Mouse (Mus musculus): ENCODE measurements around the gene Tmem168. TPM values are rescaled to one million over a fixed set of nuclear protein-coding genes. Genes with fewer than 3 reads are reported as not detected.

Gene Tmem168
- polyA plus RNA-seq, 1 experiment from 2014 or later, result 38.7 TPM

DNA sequence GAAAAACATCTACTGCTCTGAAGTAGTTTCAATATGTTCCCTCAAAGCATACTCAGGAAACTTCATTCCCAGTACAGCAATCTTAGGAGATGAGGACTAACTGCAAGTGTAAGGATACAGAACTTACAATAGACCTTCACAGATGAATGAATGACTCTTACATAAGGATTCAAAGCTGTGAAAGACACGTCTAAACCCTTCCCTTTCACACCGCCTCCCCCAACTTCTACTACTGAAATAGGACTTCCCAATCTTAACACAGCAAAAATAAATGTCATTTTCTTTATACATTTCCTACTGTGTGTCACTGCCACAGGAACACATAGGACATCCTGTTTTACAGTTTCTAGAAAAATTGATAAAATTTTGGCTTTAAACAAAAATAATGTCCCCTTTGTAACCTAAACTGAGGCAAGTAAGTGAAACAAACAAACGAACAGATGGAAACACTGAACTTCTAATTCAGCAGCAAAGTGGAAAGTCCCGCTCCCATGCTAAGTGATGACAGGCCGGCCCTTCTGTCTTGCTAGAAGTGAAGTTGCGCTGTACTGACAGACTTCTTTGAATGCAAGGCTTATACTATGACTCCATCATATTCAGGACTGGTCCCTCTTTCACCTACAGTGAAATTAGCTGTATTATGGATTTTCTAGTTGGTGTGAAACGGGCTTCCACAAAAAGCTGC, 9.5 kb downstream of the Tmem168 start:
- Histone ChIP-seq H3K4me3 (replicated peaks; ENCODE audit: low read length) (no peak overlapping the region), H3K27ac (ENCODE audit: low read length) (no peak overlapping the region), H3K4me2 (ENCODE audit: low read depth, low read length) (no peak overlapping the region), H3K4me1 (ENCODE audit: control insufficient read depth, insufficient read depth, low read length) (peaks cover 8% of the 10 kb centered on the region), H3K9ac (ENCODE audit: low read length) (no peak overlapping the region), H3K36me3 (ENCODE audit: control insufficient read depth, insufficient read depth, low read length) (peaks cover 11% of the 10 kb centered on the region; the same call in 1 of the 2 replicates), H3K27me3 (ENCODE audit: control insufficient read depth, insufficient read depth, low read length) (no peaks in the 10 kb centered on the region), H3K9me3 (replicated peaks; ENCODE audit: control insufficient read depth, low read length) (no peaks in the 10 kb centered on the region)
- WGBS, result 84% methylated on average over 7 of the region's 7 CpGs
- ATAC-seq (ENCODE audit: insufficient read depth, low FRiP score), result no peak

DNA sequence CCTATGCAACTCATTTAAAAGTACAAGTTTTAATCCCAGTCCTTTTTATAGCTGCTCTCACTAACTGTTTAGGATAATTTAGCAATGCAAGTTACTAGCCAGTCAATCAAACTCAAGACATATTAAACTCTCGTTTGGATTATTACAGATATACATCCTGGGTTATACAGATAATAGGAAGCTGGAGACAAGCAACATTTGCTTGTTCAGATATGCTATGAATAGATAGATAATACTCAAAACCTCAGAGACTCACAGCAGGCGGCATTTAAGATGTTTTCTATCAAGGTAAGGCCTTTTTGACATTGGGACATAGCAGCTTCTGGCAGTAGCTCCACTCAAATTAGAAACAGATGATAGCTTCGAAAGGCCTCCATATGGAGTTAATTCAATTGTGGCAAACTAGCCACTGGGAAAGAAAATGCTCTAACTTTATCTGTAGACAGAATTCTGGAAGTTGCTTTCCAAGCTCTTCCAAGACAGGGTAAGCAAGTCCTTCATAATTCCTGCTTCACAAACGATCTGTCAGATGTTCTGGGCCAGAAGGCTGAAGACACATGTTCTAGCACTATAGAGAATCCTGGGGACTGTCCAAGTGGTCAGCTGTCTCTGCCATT, 15.1 kb downstream of the Tmem168 start:
- no peak overlapping the region for H3K4me2 ChIP-seq (ENCODE audit: low read depth, low read length)
- H3K27ac ChIP-seq (ENCODE audit: low read length), result no peak overlapping the region
- H3K4me3 ChIP-seq (replicated peaks; ENCODE audit: low read length), result no peak overlapping the region
- H3K9me3 ChIP-seq (replicated peaks; ENCODE audit: control insufficient read depth, low read length), result no peaks in the 10 kb centered on the region
- H3K9ac ChIP-seq (ENCODE audit: low read length), result no peak overlapping the region
- no peaks in the 10 kb centered on the region for H3K4me1 ChIP-seq (ENCODE audit: control insufficient read depth, insufficient read depth, low read length)
- peaks cover 31% of the 10 kb centered on the region for H3K36me3 ChIP-seq (ENCODE audit: control insufficient read depth, insufficient read depth, low read length)
- 69% methylated on average over 4 of the region's 4 CpGs for WGBS
- no peaks in the 10 kb centered on the region for H3K27me3 ChIP-seq (ENCODE audit: control insufficient read depth, insufficient read depth, low read length)
- no peak for ATAC-seq (ENCODE audit: insufficient read depth, low FRiP score)

DNA sequence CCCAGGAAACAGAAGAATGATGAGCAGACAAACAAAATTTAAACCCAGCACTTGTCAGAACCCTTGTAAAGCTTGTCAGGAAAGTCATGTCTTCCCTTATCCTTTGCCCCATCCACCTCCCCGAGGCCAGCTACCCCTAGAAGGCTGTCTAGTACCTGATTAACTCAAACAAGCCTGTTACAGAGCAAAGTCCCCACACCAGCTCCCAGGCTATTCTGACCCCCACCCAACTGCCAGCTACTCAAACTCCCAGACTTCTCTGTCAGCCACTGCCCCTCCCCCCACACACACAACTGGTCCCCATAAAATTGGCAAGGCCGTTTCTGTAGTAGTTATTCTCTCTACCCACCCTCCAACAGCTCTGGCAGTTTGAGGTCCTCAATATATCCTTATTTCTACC, 21.3 kb downstream of the Tmem168 start:
- Histone ChIP-seq H3K9me3 (replicated peaks; ENCODE audit: control insufficient read depth, low read length) (no peaks in the 10 kb centered on the region), H3K27ac (ENCODE audit: low read length) (no peak overlapping the region), H3K4me1 (ENCODE audit: control insufficient read depth, insufficient read depth, low read length) (no peaks in the 10 kb centered on the region)

DNA sequence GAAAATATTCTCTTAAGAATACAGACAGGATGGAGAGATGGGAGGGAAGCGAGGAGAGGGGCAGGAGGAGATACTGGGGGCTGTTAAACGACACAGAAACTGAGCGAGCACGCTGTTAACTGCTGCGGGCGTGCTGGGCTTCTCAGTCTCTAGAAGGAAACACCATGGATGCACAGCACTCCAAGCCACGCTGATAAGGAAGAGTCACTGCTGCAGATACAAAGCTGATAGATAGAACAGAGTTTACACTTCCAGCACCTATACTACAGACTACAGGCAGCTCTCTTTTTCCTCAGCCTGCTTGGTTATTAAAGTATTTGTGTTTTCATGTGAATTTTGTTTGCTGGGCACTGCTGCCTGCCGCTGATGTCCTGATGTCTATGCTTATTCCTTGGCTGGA, 21.7 kb downstream of the Tmem168 start:
- H3K36me3 ChIP-seq (ENCODE audit: control insufficient read depth, insufficient read depth, low read length), result peaks cover 15% of the 10 kb centered on the region
- no peaks in the 10 kb centered on the region for H3K9me3 ChIP-seq (replicated peaks; ENCODE audit: control insufficient read depth, low read length)
- no peak overlapping the region for H3K9ac ChIP-seq (ENCODE audit: low read length)
- H3K27me3 ChIP-seq (ENCODE audit: control insufficient read depth, insufficient read depth, low read length), result no peaks in the 10 kb centered on the region
- H3K4me3 ChIP-seq (replicated peaks; ENCODE audit: low read length), result no peak overlapping the region
- H3K27ac ChIP-seq (ENCODE audit: low read length), result no peak overlapping the region
- WGBS, result 69% methylated on average over 8 of the region's 8 CpGs
- no peak overlapping the region for H3K4me2 ChIP-seq (ENCODE audit: low read depth, low read length)
- H3K4me1 ChIP-seq (ENCODE audit: control insufficient read depth, insufficient read depth, low read length), result no peaks in the 10 kb centered on the region
- no peak for ATAC-seq (ENCODE audit: insufficient read depth, low FRiP score)

More for the DNA sequence above, 21.3 kb downstream of the Tmem168 start:
- WGBS, result 27% methylated on average over 2 of the region's 2 CpGs
- no peak overlapping the region for H3K4me2 ChIP-seq (ENCODE audit: low read depth, low read length)
- no peaks in the 10 kb centered on the region for H3K27me3 ChIP-seq (ENCODE audit: control insufficient read depth, insufficient read depth, low read length)
- H3K9ac ChIP-seq (ENCODE audit: low read length), result no peak overlapping the region
- peaks cover 19% of the 10 kb centered on the region for H3K36me3 ChIP-seq (ENCODE audit: control insufficient read depth, insufficient read depth, low read length)
- ATAC-seq (ENCODE audit: insufficient read depth, low FRiP score), result 0 out of 2 replicates have a peak, but pooled peaks have one; percentile 25
- H3K4me3 ChIP-seq (replicated peaks; ENCODE audit: low read length), result no peak overlapping the region

DNA sequence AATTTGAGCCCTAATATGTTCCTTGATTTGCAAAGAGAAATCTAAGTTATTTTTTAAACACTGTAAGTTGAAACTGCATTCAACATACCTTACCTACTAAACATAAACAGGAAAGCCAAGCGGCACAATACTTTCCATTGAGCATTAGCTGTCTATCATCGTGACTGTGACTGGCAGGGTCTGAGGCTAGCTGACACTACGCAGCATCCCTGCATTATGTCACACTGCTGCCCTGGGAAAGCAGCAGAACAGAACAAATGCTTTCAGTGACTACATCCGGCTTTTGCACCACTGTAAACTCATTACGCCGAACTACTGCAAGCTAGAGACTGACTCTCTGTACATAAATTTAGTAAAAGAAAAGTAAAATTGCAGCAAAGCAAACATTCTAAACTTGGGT, 23.1 kb downstream of the Tmem168 start:
- no peaks in the 10 kb centered on the region for H3K4me1 ChIP-seq (ENCODE audit: control insufficient read depth, insufficient read depth, low read length)
- 69% methylated on average over 6 of the region's 6 CpGs for WGBS
- H3K36me3 ChIP-seq (ENCODE audit: control insufficient read depth, insufficient read depth, low read length), result peaks cover 8% of the 10 kb centered on the region
- no peaks in the 10 kb centered on the region for H3K9me3 ChIP-seq (replicated peaks; ENCODE audit: control insufficient read depth, low read length)
- ATAC-seq (ENCODE audit: insufficient read depth, low FRiP score), result no peak
- no peak overlapping the region for H3K27ac ChIP-seq (ENCODE audit: low read length)
- H3K4me2 ChIP-seq (ENCODE audit: low read depth, low read length), result no peak overlapping the region
- no peaks in the 10 kb centered on the region for H3K27me3 ChIP-seq (ENCODE audit: control insufficient read depth, insufficient read depth, low read length)
- no peak overlapping the region for H3K9ac ChIP-seq (ENCODE audit: low read length)
- no peak overlapping the region for H3K4me3 ChIP-seq (replicated peaks; ENCODE audit: low read length)

DNA sequence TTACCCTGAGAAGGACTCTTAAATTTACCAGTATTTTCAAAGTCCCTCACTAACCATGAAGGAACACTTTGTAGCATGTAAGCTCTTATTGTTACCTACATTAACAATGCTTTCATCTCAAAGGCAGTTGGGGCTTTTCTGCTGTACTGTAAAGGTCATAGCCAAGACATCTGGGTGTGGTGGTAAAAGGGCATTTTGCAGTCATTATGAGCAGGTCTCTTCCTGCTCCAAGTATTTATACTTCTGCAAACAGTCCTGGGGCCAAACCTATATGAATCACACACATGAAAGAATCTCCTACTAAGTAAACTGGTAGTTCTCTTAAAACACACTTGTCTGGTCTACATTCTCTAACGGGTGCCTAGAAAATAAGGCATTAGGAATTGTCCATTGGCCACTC, 25.8 kb downstream of the Tmem168 start:
- H3K9ac ChIP-seq (ENCODE audit: low read length), result no peak overlapping the region
- no peaks in the 10 kb centered on the region for H3K4me1 ChIP-seq (ENCODE audit: control insufficient read depth, insufficient read depth, low read length)
- no peak overlapping the region for H3K4me3 ChIP-seq (replicated peaks; ENCODE audit: low read length)
- H3K9me3 ChIP-seq (replicated peaks; ENCODE audit: control insufficient read depth, low read length), result no peaks in the 10 kb centered on the region
- H3K27ac ChIP-seq (ENCODE audit: low read length), result no peak overlapping the region
- H3K36me3 ChIP-seq (ENCODE audit: control insufficient read depth, insufficient read depth, low read length), result peaks cover 4% of the 10 kb centered on the region; the same call in 1 of the 2 replicates
- WGBS, result 61% methylated on average over 1 of the region's 1 CpGs
- peak; percentile 58; the same call in 1 of the 2 replicates for ATAC-seq (ENCODE audit: insufficient read depth, low FRiP score)
- H3K27me3 ChIP-seq (ENCODE audit: control insufficient read depth, insufficient read depth, low read length), result no peaks in the 10 kb centered on the region
- no peak overlapping the region for H3K4me2 ChIP-seq (ENCODE audit: low read depth, low read length)

DNA sequence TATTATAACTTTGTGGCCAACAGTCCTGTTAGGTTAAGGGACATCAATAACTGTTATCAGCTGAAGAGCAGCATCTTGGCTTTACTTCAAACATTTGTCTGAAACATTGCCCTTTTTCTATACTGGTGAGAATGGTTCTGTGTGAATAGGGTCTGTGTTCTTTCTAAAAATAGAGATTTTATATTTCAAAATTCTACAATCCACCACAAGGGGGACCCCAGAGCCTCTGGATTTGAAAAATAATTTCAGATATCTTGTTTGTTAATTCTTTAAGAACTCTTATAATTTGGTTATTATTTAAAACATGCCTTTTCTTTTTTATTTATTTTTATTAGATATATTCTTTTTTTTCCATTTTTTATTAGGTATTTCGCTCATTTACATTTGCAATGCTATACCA, 42.2 kb downstream of the Tmem168 start:
- no peak overlapping the region for H3K4me3 ChIP-seq (replicated peaks; ENCODE audit: low read length)
- H3K36me3 ChIP-seq (ENCODE audit: control insufficient read depth, insufficient read depth, low read length), result no peaks in the 10 kb centered on the region
- H3K9ac ChIP-seq (ENCODE audit: low read length), result no peak overlapping the region
- H3K27me3 ChIP-seq (ENCODE audit: control insufficient read depth, insufficient read depth, low read length), result no peaks in the 10 kb centered on the region
- WGBS, result 84% methylated on average over 1 of the region's 1 CpGs
- no peak overlapping the region for H3K4me2 ChIP-seq (ENCODE audit: low read depth, low read length)
- no peaks in the 10 kb centered on the region for H3K4me1 ChIP-seq (ENCODE audit: control insufficient read depth, insufficient read depth, low read length)
- H3K27ac ChIP-seq (ENCODE audit: low read length), result no peak overlapping the region
- H3K9me3 ChIP-seq (replicated peaks; ENCODE audit: control insufficient read depth, low read length), result no peaks in the 10 kb centered on the region
- ATAC-seq (ENCODE audit: insufficient read depth, low FRiP score), result no peak

DNA sequence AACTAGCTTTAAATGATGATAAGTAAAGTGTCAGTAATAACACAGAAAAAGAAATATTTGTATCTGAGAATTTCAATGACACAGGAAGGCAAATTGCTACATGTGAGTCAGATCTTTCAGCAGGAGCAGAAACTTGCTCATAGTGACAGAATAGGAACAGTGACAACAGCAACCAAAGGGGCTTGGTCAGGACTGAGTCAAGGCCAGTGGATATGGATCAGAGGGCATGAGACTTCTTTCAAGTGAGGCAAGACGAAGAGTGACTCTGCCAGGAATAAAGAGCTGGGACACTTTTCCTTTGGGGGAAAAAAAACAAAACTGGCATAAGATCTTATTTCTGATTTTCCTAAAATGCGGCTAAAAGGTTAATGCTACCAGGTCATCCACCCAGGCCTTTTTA, 52.6 kb downstream of the Tmem168 start:
- Histone ChIP-seq H3K4me1 (ENCODE audit: control insufficient read depth, insufficient read depth, low read length) (no peaks in the 10 kb centered on the region), H3K9ac (ENCODE audit: low read length) (no peak overlapping the region), H3K4me2 (ENCODE audit: low read depth, low read length) (no peak overlapping the region), H3K9me3 (replicated peaks; ENCODE audit: control insufficient read depth, low read length) (no peaks in the 10 kb centered on the region), H3K27me3 (ENCODE audit: control insufficient read depth, insufficient read depth, low read length) (no peaks in the 10 kb centered on the region), H3K36me3 (ENCODE audit: control insufficient read depth, insufficient read depth, low read length) (no peaks in the 10 kb centered on the region), H3K27ac (ENCODE audit: low read length) (no peak overlapping the region), H3K4me3 (replicated peaks; ENCODE audit: low read length) (no peak overlapping the region)
- no peak for ATAC-seq (ENCODE audit: insufficient read depth, low FRiP score)
- WGBS, result 79% methylated on average over 2 of the region's 2 CpGs

DNA sequence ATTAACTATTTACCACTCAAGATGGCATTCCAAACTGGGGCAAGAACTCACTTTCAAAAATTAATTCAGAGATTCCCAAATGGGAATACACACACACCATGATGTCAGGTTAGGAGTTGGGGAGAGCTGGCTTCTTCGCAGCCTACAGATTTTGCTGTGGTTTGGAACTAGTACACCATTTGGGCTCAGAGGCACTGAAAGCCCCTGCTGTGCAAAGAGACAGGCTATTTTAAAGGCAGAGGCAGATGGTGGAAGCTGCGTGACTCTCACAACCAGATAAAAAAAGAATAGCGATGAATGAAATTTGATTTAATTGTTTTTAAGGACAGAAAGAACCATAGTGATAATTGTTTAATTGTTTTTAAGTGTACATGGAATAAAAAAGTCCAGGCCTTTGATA, 66.1 kb downstream of the Tmem168 start:
- H3K4me2 ChIP-seq (ENCODE audit: low read depth, low read length), result no peak overlapping the region
- WGBS, result 88% methylated on average over 3 of the region's 3 CpGs

More for the DNA sequence above, 66.1 kb downstream of the Tmem168 start:
- H3K4me1 ChIP-seq (ENCODE audit: control insufficient read depth, insufficient read depth, low read length), result no peaks in the 10 kb centered on the region
- H3K9me3 ChIP-seq (replicated peaks; ENCODE audit: control insufficient read depth, low read length), result no peaks in the 10 kb centered on the region
- H3K27ac ChIP-seq (ENCODE audit: low read length), result no peak overlapping the region
- H3K27me3 ChIP-seq (ENCODE audit: control insufficient read depth, insufficient read depth, low read length), result no peaks in the 10 kb centered on the region
- H3K4me3 ChIP-seq (replicated peaks; ENCODE audit: low read length), result no peak overlapping the region
- ATAC-seq (ENCODE audit: insufficient read depth, low FRiP score), result no peak
- no peak overlapping the region for H3K9ac ChIP-seq (ENCODE audit: low read length)
- H3K36me3 ChIP-seq (ENCODE audit: control insufficient read depth, insufficient read depth, low read length), result no peaks in the 10 kb centered on the region

All from stomach, embryonic 16.5 days (tissue).